Mouse (Mus musculus): ENCODE measurements around the gene Btbd2. TPM values are rescaled to one million over a fixed set of nuclear protein-coding genes. Genes with fewer than 3 reads are reported as not detected.
A peak's percentile ranks its signal among the peaks of the same experiment; 100 is the strongest.

Gene Btbd2
- polyA plus RNA-seq (2012; rRNA removed) = 49.5 and 66.1 TPM in 2 replicates

- DNase-seq (ENCODE audit: low read depth in 1 of 2, low spot score in 2 of 2) = no peak
Observed at GRCm38 (mm10) chr10:80656863-80657623, at the start of gene Btbd2. Btbd2 (minus strand) TSS chr10:80657071.

DNA sequence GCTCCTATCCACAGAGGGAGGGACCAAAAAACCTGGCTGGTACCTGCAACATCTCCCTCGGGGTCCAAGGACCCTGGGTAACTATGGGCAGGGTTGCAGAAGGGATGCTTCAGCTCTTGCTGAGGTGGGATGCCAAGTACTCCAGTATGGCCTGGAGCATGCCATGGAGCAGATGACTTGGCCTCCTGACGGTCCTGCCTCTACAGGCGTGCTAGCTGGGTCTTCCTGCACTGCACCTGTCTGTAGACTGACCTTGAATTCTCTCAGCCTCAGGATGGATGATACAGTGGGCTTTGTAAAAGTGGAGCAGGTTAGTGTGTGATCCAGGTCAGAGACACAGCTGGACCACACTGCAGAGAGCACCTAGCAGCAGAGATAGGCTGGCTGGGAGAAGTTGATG, 48.6 kb upstream of the Btbd2 start:
- peaks cover 27% of the 10 kb centered on the region for H3K36me3 ChIP-seq (ENCODE audit: control insufficient read depth, insufficient read depth, low read length)
- no peak overlapping the region for H3K27ac ChIP-seq (ENCODE audit: insufficient read depth, low read length)
- H3K4me3 ChIP-seq (ENCODE audit: extremely low read depth, insufficient read depth, insufficient read length) = no peak overlapping the region
- DNase-seq (ENCODE audit: low read depth in 1 of 2, low spot score in 2 of 2) = no peak
- no peaks in the 10 kb centered on the region for H3K27me3 ChIP-seq (ENCODE audit: control insufficient read depth, insufficient read depth, low read length)
- H3K4me1 ChIP-seq (ENCODE audit: control insufficient read depth, insufficient read depth, insufficient read length) = peaks cover 8% of the 10 kb centered on the region; the same call in 1 of the 2 replicates
- TF ChIP-seq CTCF (IDR thresholded peaks at IDR 0.05; ENCODE audit: extremely low read depth, insufficient read depth, insufficient read length, insufficient replicate concordance) = no peak
- TF ChIP-seq POLR2A (IDR thresholded peaks at IDR 0.05; ENCODE audit: low read depth, low read length) = no peak
- WGBS = 87% methylated on average over 3 of the region's 3 CpGs

More at GRCm38 (mm10) chr10:80656863-80657623, at the start of gene Btbd2:
- H3K27ac ChIP-seq (ENCODE audit: insufficient read depth, low read length) = peak within 1 kb of the TSS; percentile 55
- TF ChIP-seq POLR2A (IDR thresholded peaks at IDR 0.05; ENCODE audit: low read depth, low read length) (no peak), CTCF (IDR thresholded peaks at IDR 0.05; ENCODE audit: extremely low read depth, insufficient read depth, insufficient read length, insufficient replicate concordance) (no peak)
- peaks cover 36% of the 10 kb centered on the region for H3K4me1 ChIP-seq (ENCODE audit: control insufficient read depth, insufficient read depth, insufficient read length)
- H3K4me3 ChIP-seq (ENCODE audit: extremely low read depth, insufficient read depth, insufficient read length) = peak within 1 kb of the TSS; percentile 84
- WGBS = 44% methylated on average over 15 of the region's 15 CpGs
- H3K36me3 ChIP-seq (ENCODE audit: control insufficient read depth, insufficient read depth, low read length) = 0 out of 2 replicates have a peak, but pooled peaks cover 2% of the 10 kb centered on the region
- H3K27me3 ChIP-seq (ENCODE audit: control insufficient read depth, insufficient read depth, low read length) = no peaks in the 10 kb centered on the region

DNA sequence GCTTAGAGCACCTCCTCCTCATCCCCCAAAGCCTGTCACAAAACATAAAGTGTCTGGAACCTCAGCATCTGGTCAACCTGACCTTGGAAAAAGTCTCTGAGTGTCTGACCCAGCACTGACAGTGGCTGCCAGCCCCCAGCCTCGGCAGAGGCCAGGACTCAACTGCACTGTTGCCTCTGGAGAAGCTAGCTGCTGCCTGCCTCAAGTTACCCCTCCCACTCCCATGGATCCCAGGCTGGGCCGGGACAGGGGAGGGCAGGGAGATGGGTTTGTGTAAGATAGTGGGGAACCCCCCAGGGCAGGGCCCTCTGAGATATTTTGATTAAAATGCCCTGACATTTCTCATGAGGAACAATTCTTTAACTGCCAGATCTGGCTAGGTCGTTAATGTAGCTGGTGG, 48.2 kb upstream of the Btbd2 start:
- peaks cover 10% of the 10 kb centered on the region; the same call in 1 of the 2 replicates for H3K4me1 ChIP-seq (ENCODE audit: control insufficient read depth, insufficient read depth, insufficient read length)
- no peaks in the 10 kb centered on the region for H3K27me3 ChIP-seq (ENCODE audit: control insufficient read depth, insufficient read depth, low read length)
- peaks cover 23% of the 10 kb centered on the region for H3K36me3 ChIP-seq (ENCODE audit: control insufficient read depth, insufficient read depth, low read length)
- DNase-seq (ENCODE audit: low read depth in 1 of 2, low spot score in 2 of 2) = no peak
- TF ChIP-seq POLR2A (IDR thresholded peaks at IDR 0.05; ENCODE audit: low read depth, low read length) (no peak), CTCF (IDR thresholded peaks at IDR 0.05; ENCODE audit: extremely low read depth, insufficient read depth, insufficient read length, insufficient replicate concordance) (no peak)
- H3K27ac ChIP-seq (ENCODE audit: insufficient read depth, low read length) = no peak overlapping the region
- H3K4me3 ChIP-seq (ENCODE audit: extremely low read depth, insufficient read depth, insufficient read length) = no peak overlapping the region
- WGBS = 75% methylated on average over 3 of the region's 3 CpGs

DNA sequence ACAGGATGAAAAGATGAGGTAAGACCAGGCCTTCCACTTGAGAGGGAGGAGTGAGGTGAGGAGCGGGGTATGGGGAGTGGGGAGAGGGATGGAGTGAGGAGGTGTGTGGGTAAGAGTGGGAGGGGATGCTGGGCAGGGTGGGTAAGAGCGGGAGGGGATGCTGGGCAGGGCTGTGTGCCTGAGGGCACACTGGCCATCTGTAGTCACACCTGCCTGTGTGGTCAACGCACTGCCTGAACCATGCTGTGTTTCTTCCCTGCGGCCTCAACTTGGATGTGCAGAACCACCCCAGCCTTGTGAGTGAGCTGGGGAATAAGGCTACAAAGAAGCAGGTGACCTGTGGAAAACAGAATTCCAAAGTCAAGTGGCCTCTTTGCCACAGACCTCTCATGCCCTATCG, 47.5 kb upstream of the Btbd2 start:
- H3K36me3 ChIP-seq (ENCODE audit: control insufficient read depth, insufficient read depth, low read length) = peaks cover 17% of the 10 kb centered on the region
- H3K27me3 ChIP-seq (ENCODE audit: control insufficient read depth, insufficient read depth, low read length) = no peaks in the 10 kb centered on the region
- H3K4me1 ChIP-seq (ENCODE audit: control insufficient read depth, insufficient read depth, insufficient read length) = peaks cover 13% of the 10 kb centered on the region; the same call in 1 of the 2 replicates
- H3K27ac ChIP-seq (ENCODE audit: insufficient read depth, low read length) = no peak overlapping the region
- H3K4me3 ChIP-seq (ENCODE audit: extremely low read depth, insufficient read depth, insufficient read length) = no peak overlapping the region
- no peak for DNase-seq (ENCODE audit: low read depth in 1 of 2, low spot score in 2 of 2)
- TF ChIP-seq CTCF (IDR thresholded peaks at IDR 0.05; ENCODE audit: extremely low read depth, insufficient read depth, insufficient read length, insufficient replicate concordance) (no peak), POLR2A (IDR thresholded peaks at IDR 0.05; ENCODE audit: low read depth, low read length) (no peak)
- WGBS = 94% methylated on average over 5 of the region's 5 CpGs

DNA sequence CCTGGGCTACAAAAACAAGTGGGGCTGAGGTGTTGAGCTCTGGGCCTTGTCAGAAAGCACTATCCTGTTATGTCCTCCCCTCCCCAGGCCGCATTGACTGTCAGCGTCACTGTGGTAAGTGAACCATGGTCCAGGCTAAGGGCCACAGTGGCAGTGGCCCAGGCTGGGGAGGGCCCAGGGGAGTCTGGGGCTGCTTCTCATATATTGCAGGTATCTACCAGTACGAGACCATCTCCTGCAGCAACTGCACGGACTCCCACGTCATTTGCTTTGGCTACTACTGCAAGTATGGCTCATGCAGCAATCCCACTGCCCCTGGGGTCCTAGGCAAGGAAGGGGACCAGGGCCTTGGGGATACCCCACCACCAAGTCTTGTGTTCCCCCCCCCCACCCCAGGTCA, 46.8 kb upstream of the Btbd2 start:
- WGBS = 90% methylated on average over 5 of the region's 5 CpGs

DNA sequence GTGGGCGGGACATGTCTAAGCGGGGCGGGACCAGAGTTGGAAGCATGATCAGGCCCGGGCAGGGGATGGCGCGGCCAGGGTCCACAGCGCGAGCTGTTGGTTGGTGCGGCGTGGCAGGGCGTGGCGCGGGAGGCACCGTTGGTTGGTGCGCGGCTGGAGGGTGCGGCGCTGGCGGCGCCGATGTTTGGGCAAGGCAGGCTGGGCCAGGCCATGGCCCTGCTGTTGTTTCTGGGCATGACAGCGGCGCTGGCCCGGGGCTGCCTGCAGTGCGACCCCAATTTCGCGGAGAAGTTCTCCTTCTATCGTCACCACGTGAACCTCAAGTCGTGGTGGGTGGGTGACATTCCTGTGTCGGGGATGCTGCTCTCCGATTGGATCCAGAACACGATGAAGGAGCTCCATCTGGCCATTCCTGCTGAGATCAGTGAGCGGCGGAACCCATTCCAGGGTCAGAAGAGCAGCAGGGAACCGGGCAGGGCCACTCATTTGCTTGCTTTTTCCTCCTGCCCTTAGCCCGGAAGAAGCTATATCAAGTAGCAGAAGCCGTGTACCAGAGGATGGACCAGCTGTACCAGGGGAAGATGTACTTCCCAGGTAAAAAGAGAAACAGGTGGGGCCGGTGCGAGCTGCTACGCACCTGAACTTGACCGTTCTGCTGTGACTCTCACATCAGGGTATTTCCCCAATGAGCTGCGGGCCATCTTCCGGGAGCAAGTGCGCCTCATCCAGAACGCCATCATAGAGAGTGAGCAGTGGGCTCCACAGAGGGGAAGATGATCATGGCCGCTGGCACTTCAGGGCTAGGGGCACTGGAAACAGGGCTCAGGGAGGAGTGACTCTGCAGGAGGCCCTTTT, 45.9 kb upstream of the Btbd2 start:
- TF ChIP-seq CTCF (IDR thresholded peaks at IDR 0.05; ENCODE audit: extremely low read depth, insufficient read depth, insufficient read length, insufficient replicate concordance) (no peak), POLR2A (IDR thresholded peaks at IDR 0.05; ENCODE audit: low read depth, low read length) (no peak)
- Histone ChIP-seq H3K27me3 (ENCODE audit: control insufficient read depth, insufficient read depth, low read length) (no peaks in the 10 kb centered on the region), H3K4me1 (ENCODE audit: control insufficient read depth, insufficient read depth, insufficient read length) (peaks cover 27% of the 10 kb centered on the region; the same call in 1 of the 2 replicates), H3K36me3 (ENCODE audit: control insufficient read depth, insufficient read depth, low read length) (peaks cover 4% of the 10 kb centered on the region; the same call in 1 of the 2 replicates), H3K4me3 (ENCODE audit: extremely low read depth, insufficient read depth, insufficient read length) (peak overlapping the region; percentile 70), H3K27ac (ENCODE audit: insufficient read depth, low read length) (peak overlapping the region; percentile 86)
- WGBS = 2% methylated on average over 47 of the region's 47 CpGs
- peak; percentile 82 to 91 for DNase-seq (ENCODE audit: low read depth in 1 of 2, low spot score in 2 of 2)

More for the DNA sequence above, 46.8 kb upstream of the Btbd2 start:
- peaks cover 19% of the 10 kb centered on the region; the same call in 1 of the 2 replicates for H3K4me1 ChIP-seq (ENCODE audit: control insufficient read depth, insufficient read depth, insufficient read length)
- H3K4me3 ChIP-seq (ENCODE audit: extremely low read depth, insufficient read depth, insufficient read length) = no peak overlapping the region
- no peak for DNase-seq (ENCODE audit: low read depth in 1 of 2, low spot score in 2 of 2)
- TF ChIP-seq POLR2A (IDR thresholded peaks at IDR 0.05; ENCODE audit: low read depth, low read length) = no peak
- no peak for TF ChIP-seq CTCF (IDR thresholded peaks at IDR 0.05; ENCODE audit: extremely low read depth, insufficient read depth, insufficient read length, insufficient replicate concordance)
- no peak overlapping the region for H3K27ac ChIP-seq (ENCODE audit: insufficient read depth, low read length)
- peaks cover 11% of the 10 kb centered on the region; the same call in 1 of the 2 replicates for H3K36me3 ChIP-seq (ENCODE audit: control insufficient read depth, insufficient read depth, low read length)
- no peaks in the 10 kb centered on the region for H3K27me3 ChIP-seq (ENCODE audit: control insufficient read depth, insufficient read depth, low read length)
